Mouse (Mus musculus) megakaryocyte-erythroid progenitor cell, adult 5-6 weeks (primary cell): ENCODE data around the gene Polr1a. TPM values are rescaled to one million over a fixed set of nuclear protein-coding genes. Genes with fewer than 3 reads are reported as not detected.
"Not testable (repeated sequence)": the region's sequence is repeated elsewhere in the genome, so short reads cannot be mapped to it uniquely, and the experiment has no call there.

Source experiments
- ATAC-seq: replicated peaks from 2 replicates; pipeline ENCODE4 v1.8.0; 2016; ENCODE audit warnings: mild to moderate bottlenecking, inconsistent platforms; ENCODE audit not compliant: severe bottlenecking, poor library complexity, low FRiP score, low TSS enrichment
- total RNA-seq, 2 experiments: library from RNA; stranded (forward) in 1 of 2; stranded (reverse) in 1 of 2; fragments of 200-1000, 215-1000 nt in 1 of 2; fragments of >200 nt in 1 of 2; fragmentation: Nextera tagmentation in 1 of 2; gene quantifications; 2 replicates each; pipeline ENCODE4 v1.2.3; 2014 to 2017

Gene Polr1a
- 64.8 and 73.2 TPM in 2 replicates for total RNA-seq (2014; fragmentation: Nextera tagmentation)
- total RNA-seq (2017), result 91.2 and 118 TPM in 2 replicates

DNA sequence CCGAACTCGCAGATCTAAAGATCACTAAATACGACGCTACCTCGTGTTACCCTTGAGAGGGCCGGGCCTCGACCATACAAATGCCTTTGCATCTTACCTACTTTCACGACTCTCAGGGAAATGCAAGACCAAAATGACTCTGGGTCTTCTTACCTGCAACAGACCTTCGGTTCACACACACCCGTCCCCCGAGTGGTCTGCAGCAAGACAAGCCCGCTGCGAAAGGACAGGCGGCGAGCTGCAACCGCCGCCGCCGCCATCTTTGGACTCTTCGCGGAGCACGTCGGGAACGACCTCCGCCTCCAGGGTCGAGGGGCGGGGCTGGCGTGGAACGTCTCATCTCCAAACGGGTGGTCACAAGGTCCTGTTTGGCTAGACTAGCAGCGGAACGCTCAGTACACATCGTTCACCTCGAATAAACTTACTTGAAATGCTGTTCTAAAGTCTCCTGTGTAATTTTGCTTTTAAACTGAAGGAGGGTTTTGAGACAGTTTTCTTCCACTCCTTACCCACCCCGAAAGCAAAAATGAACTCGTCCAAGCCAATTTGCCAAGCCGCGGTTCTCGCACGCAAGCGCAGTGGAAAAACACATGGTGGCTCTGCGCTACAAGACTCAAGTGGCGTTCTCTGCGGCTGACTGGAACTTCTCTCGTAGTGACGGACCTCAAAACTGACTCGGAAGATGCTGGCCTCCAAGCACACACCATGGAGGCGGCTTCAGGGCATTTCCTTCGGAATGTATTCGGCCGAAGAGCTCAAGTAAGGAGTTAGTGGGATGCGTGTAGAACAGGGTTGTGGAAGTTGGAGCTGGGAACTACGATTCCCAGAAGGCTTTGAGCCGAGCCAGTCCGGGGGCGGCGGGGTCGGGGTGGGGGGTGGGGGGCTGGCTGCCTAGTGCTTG, at the start of gene Polr1a, which contains the start of gene Ptcd3:
Gene Polr1a, plus strand, starts transcription at position 573 of the 901 bp plus-strand sequence.
Gene Ptcd3, minus strand, starts transcription at position 270 of the 901 bp plus-strand sequence.
- peak; percentile 90 for ATAC-seq

DNA sequence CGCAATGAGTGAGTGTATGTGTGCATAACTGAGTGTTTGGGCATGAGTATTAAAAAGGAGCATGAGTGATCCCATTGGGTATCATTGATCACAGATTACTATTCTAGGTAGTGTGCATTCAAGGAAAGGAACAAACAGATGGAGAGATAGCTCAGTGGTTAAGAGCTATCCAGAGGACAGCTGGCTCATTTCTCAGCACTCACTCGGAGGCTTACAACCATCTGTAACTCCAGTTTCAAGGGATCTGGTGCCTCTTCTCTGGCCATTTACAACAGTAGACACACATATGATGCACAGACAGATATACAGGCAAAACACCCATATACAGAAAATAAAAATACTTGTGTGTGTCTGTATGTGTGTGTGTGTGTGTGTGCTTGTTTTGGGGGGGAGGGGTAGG, 41.1 kb upstream of the Polr1a start:
- no peak for ATAC-seq

DNA sequence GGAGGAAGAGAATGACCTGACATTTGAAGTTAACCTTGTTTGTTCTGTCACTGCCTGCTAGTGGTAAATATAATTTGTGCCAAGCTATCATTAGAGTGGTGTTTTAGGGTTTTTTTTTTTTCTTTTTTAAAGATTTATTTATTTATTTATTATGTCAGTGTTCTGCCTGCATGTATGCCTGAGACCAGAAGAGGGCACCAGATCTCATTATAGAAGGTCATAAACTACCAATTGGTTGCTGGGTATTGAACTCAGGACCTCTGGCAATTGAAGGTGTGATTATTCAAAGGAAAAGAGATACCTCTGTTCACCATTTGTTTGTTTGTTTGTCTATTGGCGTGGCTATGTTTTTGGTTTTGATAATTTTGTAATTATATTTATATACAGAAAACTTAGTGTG, 40.0 kb upstream of the Polr1a start:
- 0 out of 2 replicates have a peak, but pooled peaks have one; percentile 37 for ATAC-seq

DNA sequence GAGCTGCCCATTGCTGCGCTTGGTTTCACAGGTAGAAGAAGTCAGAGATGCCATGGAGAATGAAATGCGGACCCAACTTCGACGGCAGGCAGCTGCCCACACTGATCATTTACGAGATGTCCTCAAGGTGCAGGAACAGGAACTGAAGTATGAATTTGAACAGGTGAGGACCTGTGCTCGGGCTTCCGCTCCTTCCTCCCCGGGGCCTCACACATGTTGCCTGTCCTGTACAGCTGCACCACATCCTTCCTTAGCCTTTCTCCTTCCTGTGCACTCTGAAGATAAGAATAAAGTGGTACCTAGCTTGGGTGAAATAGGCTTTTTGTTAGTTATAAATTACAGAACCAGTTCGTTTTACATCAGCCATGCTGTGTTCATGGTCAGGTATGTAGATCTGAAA, 37.5 kb upstream of the Polr1a start:
- no peak for ATAC-seq

DNA sequence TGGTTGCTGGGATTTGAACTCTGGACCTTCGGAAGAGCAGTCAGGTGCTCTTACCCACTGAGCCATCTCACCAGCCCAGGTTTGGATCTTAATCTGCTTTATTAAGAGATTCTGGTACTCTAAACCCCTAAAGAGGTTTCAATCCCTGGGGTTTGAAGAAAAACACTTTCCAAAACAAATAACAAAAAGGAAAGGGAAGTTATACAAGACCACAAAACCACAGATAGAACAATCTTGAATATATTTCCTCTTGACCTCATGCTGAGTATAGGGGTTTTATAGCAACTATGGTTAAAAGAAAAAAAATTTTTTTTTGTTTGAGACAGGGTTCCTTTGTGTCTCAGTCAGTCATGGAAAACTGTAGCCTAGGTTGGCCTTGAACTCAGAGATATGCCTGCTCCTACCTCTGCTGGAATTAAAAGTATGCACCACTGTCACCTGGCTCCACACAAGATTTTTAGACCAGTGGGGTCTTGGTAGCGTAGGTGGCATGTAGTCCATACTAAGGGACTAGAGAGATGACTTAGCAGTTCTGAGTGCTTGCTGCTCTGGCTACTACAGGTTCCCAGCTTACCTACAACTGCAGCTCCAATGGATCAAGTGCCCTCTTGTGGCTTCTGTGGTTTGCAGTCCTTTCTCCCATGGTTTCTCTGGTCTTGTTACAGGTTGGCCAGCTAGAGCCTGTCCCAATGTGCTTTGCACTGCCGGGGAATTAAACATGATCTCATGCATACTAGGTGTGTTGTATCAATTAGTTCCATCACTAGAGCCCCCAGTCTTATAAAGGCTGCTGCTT, 30.7 kb upstream of the Polr1a start:
- 0 out of 2 replicates have a peak, but pooled peaks have one; percentile 40 for ATAC-seq

DNA sequence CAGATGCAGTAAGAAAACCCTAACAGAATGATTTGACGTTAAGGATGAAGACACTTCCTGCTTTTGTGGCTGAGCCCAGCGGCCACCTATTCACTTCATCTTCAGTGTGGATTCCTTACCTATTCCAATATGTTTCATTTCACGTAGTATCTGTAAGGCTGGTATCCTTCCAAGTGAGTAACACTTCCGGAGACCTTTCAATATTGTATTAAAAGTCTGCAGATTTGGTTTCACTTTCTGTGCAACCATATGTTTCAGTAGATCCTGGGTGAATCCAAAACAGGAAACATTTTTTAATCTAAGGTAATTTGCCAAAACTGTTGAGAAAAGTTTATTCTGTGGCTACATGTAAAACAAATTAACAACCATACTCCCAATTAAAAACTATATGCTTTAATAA, 15.6 kb upstream of the Polr1a start:
- no peak for ATAC-seq

DNA sequence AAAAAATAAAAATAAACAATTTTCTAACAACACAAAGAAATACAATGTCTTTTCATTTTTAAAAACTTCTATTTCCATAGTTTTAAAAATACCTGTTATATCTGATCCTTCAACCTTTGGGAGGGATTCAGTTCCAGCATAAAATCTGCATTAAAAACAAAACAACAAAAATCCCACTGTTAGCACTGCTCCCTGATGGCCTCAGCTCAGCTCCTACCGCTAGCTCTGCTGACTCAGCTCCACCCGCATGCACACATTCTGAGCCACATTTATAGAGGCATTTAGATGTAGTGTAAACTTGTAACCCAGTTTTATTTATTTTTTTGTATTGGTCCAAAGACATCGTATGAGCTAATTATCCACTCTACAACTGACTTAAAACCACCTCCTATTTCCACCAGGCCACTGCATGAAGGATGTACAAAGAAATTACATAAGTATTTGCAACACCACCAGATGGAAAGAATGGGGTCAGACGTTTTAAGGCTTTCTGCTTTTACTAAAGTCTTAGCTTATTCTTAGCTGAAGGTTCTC, 1.1 kb upstream of the Polr1a start:
- ATAC-seq, result no peak

DNA sequence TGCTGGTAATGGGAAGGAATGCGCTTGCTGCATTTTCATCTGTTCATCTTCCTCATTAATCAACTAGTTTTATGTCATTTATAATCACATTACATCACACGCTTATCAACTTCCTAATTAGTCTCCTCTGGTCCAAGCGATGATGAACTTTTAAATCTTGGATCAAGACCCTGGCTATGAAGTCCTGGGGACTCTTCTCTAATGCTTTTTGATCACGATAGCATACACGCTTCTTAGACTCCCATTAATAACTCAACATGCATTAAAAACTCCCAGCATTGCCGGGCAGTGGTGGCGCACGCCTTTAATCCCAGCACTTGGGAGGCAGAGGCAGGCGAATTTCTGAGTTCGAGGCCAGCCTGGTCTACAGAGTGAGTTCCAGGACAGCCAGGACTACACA, 531 bp downstream of the Polr1a start:
- no peak for ATAC-seq

DNA sequence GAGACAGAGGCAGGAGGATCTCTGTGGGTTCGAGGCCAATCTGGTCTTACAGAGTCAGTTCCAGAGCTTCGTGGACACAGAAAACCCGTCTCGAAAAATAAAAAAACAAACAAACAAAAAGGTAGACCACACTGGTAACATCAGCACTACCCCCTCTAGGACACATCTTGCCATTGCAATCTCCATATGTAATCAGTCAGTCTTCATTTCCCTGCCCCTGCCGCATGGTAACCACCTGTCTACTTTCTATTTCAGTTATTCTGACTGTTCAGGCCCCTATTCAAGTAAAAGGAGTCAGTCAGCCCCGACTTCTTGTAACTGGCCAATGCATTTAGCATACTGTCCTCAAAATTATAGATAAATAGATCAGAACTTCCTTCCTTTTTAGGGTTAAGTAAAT, 987 bp downstream of the Polr1a start:
- ATAC-seq, result peak; percentile 62

DNA sequence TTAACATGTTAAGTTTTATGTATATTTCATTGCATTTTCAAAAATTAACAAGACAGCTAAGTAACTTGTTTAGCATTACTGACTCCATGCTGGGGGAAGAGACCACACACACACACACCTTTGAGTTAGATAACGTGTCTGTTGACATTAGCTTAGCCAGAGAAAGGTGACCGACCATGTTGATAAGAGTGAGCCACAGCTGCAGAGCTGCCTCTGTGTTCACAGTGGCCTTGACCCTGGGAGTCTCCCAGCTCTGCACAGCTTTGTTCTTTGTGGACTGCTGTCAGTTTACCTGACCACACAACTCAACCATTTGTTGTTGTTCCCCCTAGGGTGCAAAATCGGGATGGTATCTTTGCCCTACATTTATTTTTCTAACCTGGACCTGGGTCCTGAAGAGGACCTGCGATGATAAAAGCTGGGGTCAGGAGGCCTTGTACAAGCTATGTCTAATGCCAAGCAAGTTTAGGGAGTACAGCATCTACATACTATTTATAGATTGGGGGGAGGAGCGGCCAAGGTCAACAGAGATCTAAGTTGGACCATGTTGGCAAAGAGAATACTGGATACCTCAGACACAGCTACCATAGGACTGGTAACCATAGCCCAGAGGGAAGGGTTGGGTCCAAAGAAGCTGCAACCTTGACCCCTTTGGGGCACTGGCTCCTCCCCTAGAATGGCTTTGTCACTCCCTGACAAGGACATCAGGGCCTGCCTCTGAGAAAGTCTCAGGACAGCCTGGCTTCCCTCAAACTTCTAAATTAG, 3.0 kb downstream of the Polr1a start:
- ATAC-seq, result no peak

DNA sequence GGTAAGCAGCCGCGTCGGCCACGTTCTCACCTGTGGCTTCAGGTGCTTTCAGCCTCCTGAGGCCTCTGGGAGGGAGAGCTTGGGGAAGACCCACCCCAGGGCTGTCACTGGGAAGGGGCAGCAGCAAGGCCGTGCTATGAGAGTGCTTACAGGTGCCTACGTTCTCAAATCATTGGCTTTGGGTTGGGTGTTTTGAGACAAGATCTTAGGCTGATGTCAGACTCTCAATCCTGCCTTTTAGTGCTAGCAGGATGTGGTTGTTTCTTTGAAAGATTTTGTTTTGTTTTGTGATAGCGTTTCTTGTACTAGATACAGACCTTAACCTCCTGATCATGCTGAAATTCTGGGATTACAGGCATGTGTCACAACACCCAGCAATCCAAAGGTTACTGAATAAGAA, 11.9 kb downstream of the Polr1a start:
- no peak for ATAC-seq

DNA sequence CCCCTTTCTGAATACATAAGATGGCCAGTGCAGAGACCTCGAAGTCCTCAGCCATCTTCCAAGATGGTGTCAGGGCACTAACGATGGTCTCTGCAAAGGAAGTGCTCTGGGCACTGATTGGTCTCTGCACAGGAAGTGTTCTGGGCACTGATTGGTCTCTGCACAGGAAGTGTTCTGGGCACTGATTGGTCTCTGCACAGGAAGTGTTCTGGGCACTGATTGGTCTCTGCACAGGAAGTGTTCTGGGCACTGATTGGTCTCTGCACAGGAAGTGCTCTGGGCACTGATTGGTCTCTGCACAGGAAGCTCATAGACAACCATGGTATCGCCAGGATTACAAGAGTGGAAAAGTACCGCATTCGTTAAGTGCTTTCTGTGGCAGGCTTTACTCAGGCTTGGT, 16.4 kb downstream of the Polr1a start:
- not testable (repeated sequence) for ATAC-seq

DNA sequence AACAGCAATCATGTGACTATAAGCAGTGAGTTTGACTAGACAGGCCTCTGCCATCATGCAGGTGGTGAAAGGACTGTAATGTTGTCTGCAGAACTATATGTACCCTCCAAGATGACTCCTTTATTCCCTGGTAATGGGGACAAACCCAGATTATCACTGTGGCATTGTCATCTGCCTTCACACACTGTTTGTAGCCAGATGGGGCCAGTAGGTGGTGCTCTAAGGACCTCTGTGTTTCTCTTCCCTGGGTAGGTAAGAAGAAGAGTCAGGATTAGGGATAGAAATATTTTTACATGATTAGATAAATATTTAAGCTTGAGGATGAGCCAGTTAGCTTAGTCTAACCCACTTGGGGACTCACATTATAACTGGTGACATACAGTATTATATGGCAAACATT, 19.1 kb downstream of the Polr1a start:
- ATAC-seq, result no peak

DNA sequence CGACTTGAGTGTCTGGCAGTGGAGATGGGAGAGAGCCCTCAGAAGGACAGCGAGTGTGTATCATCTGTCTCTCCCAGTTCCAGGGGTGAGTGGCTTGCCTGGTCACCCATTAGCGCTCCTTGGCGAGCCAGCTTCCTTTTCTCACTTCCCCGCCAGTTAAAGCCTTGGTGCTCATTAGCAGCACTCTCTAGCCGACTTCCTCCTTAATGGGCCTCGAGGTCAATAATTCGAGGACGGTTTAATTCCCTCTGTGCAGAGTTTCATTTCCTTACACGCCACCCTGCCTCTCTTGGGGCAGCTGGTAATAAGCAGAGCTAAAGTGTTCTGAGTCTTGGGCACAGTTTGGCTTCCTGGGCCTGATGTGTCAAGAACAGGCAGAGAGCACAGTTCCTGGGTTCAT, 21.2 kb downstream of the Polr1a start:
- ATAC-seq, result no peak

DNA sequence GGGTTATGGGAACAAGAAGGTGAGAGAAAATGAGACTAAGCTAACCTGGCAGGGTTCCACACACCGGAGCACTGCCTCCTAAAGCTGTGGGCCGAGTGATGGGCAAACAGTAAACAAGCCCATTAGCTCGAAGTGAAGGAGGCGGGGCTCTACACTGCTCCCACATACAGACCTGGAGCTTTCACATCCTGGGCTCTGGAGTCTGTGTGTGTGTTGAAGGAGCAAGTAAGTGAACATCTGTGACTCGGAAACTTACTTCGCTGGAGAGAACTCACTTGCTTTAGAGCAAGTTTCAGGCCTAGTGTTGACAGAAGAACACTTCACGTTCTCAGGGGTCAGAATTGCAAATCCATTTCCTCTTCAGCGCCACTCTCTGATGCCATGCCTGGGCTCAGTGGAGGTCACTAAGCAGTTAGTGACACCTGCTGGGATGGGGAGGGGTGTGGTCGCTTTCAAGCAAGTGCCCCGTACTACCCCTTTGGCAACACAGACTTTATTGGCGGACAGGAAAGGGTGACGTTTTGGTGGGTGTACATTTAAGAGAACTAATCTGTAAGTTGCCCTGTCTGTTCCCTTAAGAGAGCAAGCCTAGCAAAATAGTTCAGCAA, 22.1 kb downstream of the Polr1a start:
- no peak for ATAC-seq

DNA sequence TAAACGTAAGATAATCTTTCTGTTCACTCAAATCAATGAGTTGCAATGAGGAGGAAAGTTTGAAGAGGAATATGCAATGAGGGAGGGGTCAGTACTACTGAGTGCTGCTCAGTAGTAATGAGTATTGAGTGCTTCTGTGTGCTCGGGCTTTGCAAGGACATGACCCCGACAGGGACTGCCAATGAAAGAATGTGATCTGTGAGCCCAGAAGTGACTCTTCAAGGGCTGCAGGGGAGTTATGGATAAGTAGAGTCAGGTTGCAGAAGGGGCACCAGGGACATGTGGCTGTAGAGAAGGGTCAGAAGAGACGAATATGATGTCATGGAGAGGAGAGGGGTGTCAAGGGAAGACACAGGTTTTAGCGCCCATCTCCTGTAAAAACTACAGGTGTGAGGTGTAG, 23.5 kb downstream of the Polr1a start:
- ATAC-seq, result no peak

DNA sequence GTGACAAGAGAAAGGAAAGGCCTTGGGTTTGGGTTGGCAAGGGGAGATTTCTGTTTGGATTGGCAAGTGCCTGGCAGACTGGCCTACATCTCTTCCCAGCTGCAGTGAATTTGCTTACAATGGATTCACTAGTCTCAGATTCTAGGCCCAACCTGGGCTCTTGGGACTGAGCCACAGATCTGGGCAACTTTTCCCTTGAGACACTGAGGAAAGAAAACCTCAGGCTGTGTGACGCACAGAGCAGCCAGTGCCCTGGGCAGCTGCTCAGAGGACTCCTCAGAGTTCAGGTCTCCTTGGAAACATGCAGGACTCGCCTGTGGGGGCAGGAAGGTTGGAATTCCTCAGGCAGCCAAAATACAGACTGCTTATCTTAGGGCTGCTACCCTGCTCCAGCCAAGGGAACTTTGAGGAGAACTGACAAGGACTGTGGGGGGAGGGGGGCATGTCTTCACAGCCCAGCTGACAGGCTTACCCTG, 25.3 kb downstream of the Polr1a start:
- ATAC-seq, result no peak

DNA sequence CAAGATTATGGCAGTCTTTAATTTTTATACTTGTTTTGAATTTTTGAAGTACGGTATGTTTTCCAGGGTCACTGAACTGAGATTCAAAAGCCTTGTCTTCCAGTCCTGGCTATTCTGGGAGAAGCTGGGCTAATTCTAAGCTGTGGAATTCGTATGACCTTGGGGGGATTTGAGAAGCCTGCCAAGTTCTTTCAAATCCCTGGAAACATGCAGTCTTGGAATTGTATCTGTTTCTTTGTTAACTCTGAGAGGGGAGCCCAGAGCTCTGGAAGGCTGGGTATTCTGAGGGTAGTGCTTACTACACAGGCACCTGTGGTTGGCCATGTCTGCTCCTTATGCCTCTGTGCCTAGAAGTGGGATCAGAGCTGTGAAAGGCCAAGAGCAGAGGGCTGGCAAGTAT, 26.9 kb downstream of the Polr1a start:
- ATAC-seq, result no peak

DNA sequence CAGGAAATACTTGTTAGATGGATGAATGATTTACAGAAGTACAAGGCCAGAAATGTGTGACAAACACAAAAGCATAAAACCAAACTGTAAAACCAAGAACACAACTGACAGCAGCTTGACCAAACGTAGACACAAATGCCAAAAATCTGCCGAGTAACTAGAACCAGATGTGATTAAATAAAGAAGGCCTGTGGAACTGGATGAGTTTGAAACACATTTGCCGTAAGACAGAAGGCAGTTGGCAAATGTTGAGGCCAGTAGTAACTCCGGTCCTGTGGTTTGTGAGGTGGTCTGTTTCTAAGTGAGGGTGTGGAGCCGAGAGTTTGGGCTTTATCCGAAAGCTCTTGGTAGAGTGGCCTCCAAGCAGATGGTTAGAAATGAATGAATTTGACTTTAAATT, 32.1 kb downstream of the Polr1a start:
- no peak for ATAC-seq
